Mouse (Mus musculus): ENCODE measurements around the gene Slc25a44. TPM values are rescaled to one million over a fixed set of nuclear protein-coding genes. Genes with fewer than 3 reads are reported as not detected.

Gene Slc25a44
- total and polyA plus RNA-seq, 3 experiments = 11.9 to 19.1 (median 14.6) TPM

- Histone ChIP-seq H3K27ac (no peak overlapping the region), H3K79me2 (replicated peaks; ENCODE audit: control insufficient read depth, insufficient read depth, low read length) (no peaks in the 10 kb centered on the region), H3K27me3 (ENCODE audit: control insufficient read depth, insufficient read depth, low read length) (no peaks in the 10 kb centered on the region), H3K9ac (ENCODE audit: low read depth, low read length) (no peak overlapping the region), H3K4me1 (ENCODE audit: control insufficient read depth, insufficient read depth, low read length) (no peaks in the 10 kb centered on the region; the same call in 1 of the 2 replicates), H3K36me3 (ENCODE audit: control insufficient read depth, insufficient read depth, low read length) (no peaks in the 10 kb centered on the region), H3K4me3 (no peak overlapping the region)
- 4% methylated on average over 14 of the region's 14 CpGs for WGBS
- DNase-seq = no peak
- TF ChIP-seq EP300 (IDR thresholded peaks at IDR 0.05; ENCODE audit: insufficient read depth, low read depth, low read length) (no peak), POLR2A (IDR thresholded peaks at IDR 0.05; ENCODE audit: insufficient read depth, low read depth, low read length) (no peak), CTCF (IDR thresholded peaks at IDR 0.05) (no peak)
- intact Hi-C loops (cut with DNase I) = no loop called here
Measured at GRCm38 (mm10) chr3:88458778-88459219, 33.9 kb upstream of the Slc25a44 start.

GRCm38 (mm10) chr3:88456746-88457532, 32.0 kb upstream of the Slc25a44 start:
- WGBS = 75% methylated on average over 7 of the region's 7 CpGs
- Histone ChIP-seq H3K4me1 (ENCODE audit: control insufficient read depth, insufficient read depth, low read length) (no peaks in the 10 kb centered on the region; the same call in 1 of the 2 replicates), H3K79me2 (replicated peaks; ENCODE audit: control insufficient read depth, insufficient read depth, low read length) (no peaks in the 10 kb centered on the region), H3K27me3 (ENCODE audit: control insufficient read depth, insufficient read depth, low read length) (no peaks in the 10 kb centered on the region), H3K9ac (ENCODE audit: low read depth, low read length) (no peak overlapping the region), H3K4me3 (no peak overlapping the region), H3K27ac (no peak overlapping the region), H3K36me3 (ENCODE audit: control insufficient read depth, insufficient read depth, low read length) (no peaks in the 10 kb centered on the region)
- no peak for DNase-seq
- TF ChIP-seq CTCF (IDR thresholded peaks at IDR 0.05) (no peak), EP300 (IDR thresholded peaks at IDR 0.05; ENCODE audit: insufficient read depth, low read depth, low read length) (no peak), POLR2A (IDR thresholded peaks at IDR 0.05; ENCODE audit: insufficient read depth, low read depth, low read length) (no peak)
- intact Hi-C loops (cut with DNase I) = no loop called here

- TF ChIP-seq POLR2A (IDR thresholded peaks at IDR 0.05; ENCODE audit: insufficient read depth, low read depth, low read length) (no peak), CTCF (IDR thresholded peaks at IDR 0.05) (no peak), EP300 (IDR thresholded peaks at IDR 0.05; ENCODE audit: insufficient read depth, low read depth, low read length) (no peak)
- 94% methylated on average over 8 of the region's 8 CpGs for WGBS
- Histone ChIP-seq H3K4me3 (no peak overlapping the region), H3K27me3 (ENCODE audit: control insufficient read depth, insufficient read depth, low read length) (no peaks in the 10 kb centered on the region), H3K36me3 (ENCODE audit: control insufficient read depth, insufficient read depth, low read length) (no peaks in the 10 kb centered on the region), H3K79me2 (replicated peaks; ENCODE audit: control insufficient read depth, insufficient read depth, low read length) (no peaks in the 10 kb centered on the region), H3K27ac (no peak overlapping the region), H3K9ac (ENCODE audit: low read depth, low read length) (no peak overlapping the region), H3K4me1 (ENCODE audit: control insufficient read depth, insufficient read depth, low read length) (no peaks in the 10 kb centered on the region; the same call in 1 of the 2 replicates)
- intact Hi-C loops (cut with DNase I) = no loop called here
- DNase-seq = no peak
Measured at GRCm38 (mm10) chr3:88456313-88456712, 31.4 kb upstream of the Slc25a44 start.

- intact Hi-C loops (cut with DNase I) = no loop called here
- no peaks in the 10 kb centered on the region for H3K27me3 ChIP-seq (ENCODE audit: control insufficient read depth, insufficient read depth, low read length)
- H3K9ac ChIP-seq (ENCODE audit: low read depth, low read length) = no peak overlapping the region
- DNase-seq = peak in 1 of 2 experiments; percentile 29
- H3K4me3 ChIP-seq = no peak overlapping the region
- H3K4me1 ChIP-seq (ENCODE audit: control insufficient read depth, insufficient read depth, low read length) = no peaks in the 10 kb centered on the region; the same call in 1 of the 2 replicates
- TF ChIP-seq EP300 (IDR thresholded peaks at IDR 0.05; ENCODE audit: insufficient read depth, low read depth, low read length) = no peak
- TF ChIP-seq CTCF (IDR thresholded peaks at IDR 0.05) = no peak
- no peak for TF ChIP-seq POLR2A (IDR thresholded peaks at IDR 0.05; ENCODE audit: insufficient read depth, low read depth, low read length)
- 74% methylated on average over 18 of the region's 18 CpGs for whole genome bisulfite sequencing
- H3K27ac ChIP-seq = no peak overlapping the region
- H3K79me2 ChIP-seq (replicated peaks; ENCODE audit: control insufficient read depth, insufficient read depth, low read length) = no peaks in the 10 kb centered on the region
- no peaks in the 10 kb centered on the region for H3K36me3 ChIP-seq (ENCODE audit: control insufficient read depth, insufficient read depth, low read length)
Measured at GRCm38 (mm10) chr3:88455588-88456264, 30.8 kb upstream of the Slc25a44 start.

GRCm38 (mm10) chr3:88454762-88455587, 30.0 kb upstream of the Slc25a44 start:
- intact Hi-C loops (cut with DNase I) = no loop called here
- no peak overlapping the region for H3K27ac ChIP-seq
- H3K27me3 ChIP-seq (ENCODE audit: control insufficient read depth, insufficient read depth, low read length) = no peaks in the 10 kb centered on the region
- H3K36me3 ChIP-seq (ENCODE audit: control insufficient read depth, insufficient read depth, low read length) = no peaks in the 10 kb centered on the region
- H3K9ac ChIP-seq (ENCODE audit: low read depth, low read length) = no peak overlapping the region
- no peaks in the 10 kb centered on the region; the same call in 1 of the 2 replicates for H3K4me1 ChIP-seq (ENCODE audit: control insufficient read depth, insufficient read depth, low read length)
- 49% methylated on average over 9 of the region's 9 CpGs for WGBS
- DNase-seq = peak in 1 of 2 experiments; percentile 35
- TF ChIP-seq POLR2A (IDR thresholded peaks at IDR 0.05; ENCODE audit: insufficient read depth, low read depth, low read length) = peak; percentile 29; the same call in 1 of the 2 replicates
- no peak for TF ChIP-seq CTCF (IDR thresholded peaks at IDR 0.05)
- no peaks in the 10 kb centered on the region for H3K79me2 ChIP-seq (replicated peaks; ENCODE audit: control insufficient read depth, insufficient read depth, low read length)
- no peak overlapping the region for H3K4me3 ChIP-seq

Data from heart, adult 2 months (tissue).